Mouse (Mus musculus) kidney, adult 2 months (tissue): ENCODE results near the gene Amz1. TPM values are rescaled to one million over a fixed set of nuclear protein-coding genes. Genes with fewer than 3 reads are reported as not detected.

Experiments
- DNase-seq: peaks from one replicate; pipeline ENCODE4 v3.0.0; 2021
- H3K27ac ChIP-seq: fragments of 200-500 bp; 2 replicates; pipeline ENCODE4 v1.5.1; 2012; ENCODE audit warnings: low read depth, low read length, control low read depth, inconsistent platforms; ENCODE audit not compliant: insufficient read depth
- H3K27me3 ChIP-seq: fragments of 200-500 bp; replicated peaks from 2 replicates; pipeline ENCODE4 v1.6.1; 2012; ENCODE audit warnings: mild to moderate bottlenecking, moderate library complexity, low read length, inconsistent platforms; ENCODE audit not compliant: control insufficient read depth, insufficient read depth
- H3K36me3 ChIP-seq: fragments of 200-500 bp; 2 replicates; pipeline ENCODE4 v1.6.1; 2012; ENCODE audit warnings: mild to moderate bottlenecking, moderate library complexity, low read length, inconsistent platforms; ENCODE audit not compliant: control insufficient read depth, insufficient read depth
- H3K4me1 ChIP-seq: fragments of 200-500 bp; 2 replicates; pipeline ENCODE4 v1.6.1; 2011; ENCODE audit warnings: low read length; ENCODE audit not compliant: control insufficient read depth, insufficient read depth
- H3K4me3 ChIP-seq: fragments of 200-500 bp; 2 replicates; pipeline ENCODE4 v1.5.1; 2011; ENCODE audit warnings: mild to moderate bottlenecking, low read depth, low read length, control low read depth; ENCODE audit not compliant: insufficient read depth
- CTCF ChIP-seq: fragments of 200-500 bp; conservative IDR thresholded peaks from 2 replicates; pipeline ENCODE4 v1.5.1; 2011; ENCODE audit warnings: low read depth, mild to moderate bottlenecking, control low read depth, low read length, moderate library complexity, mixed read lengths; ENCODE audit not compliant: insufficient read depth, insufficient read length
- POLR2A ChIP-seq: fragments of 200-500 bp; IDR thresholded peaks from one replicate; pipeline ENCODE4 v1.6.1; 2011; ENCODE audit warnings: low read depth, low read length, control low read depth
- WGBS: fragments of 180-500 bp; shearing (Covaris S2); methylation state at CpG from one replicate; pipeline ENCODE4 v1.1.7; 2018; 5-methylcytosine and 5-hydroxymethylcytosine counted together
- polyA plus RNA-seq: library from polyadenylated mRNA; depleted of rRNA; stranded (reverse); fragments of >200 nt; gene quantifications from 2 replicates; pipeline ENCODE4 v1.2.3, GENCODE M21; 2012

Amz1 gene
- polyA plus RNA-seq, 1 experiment, result 3.9 TPM

DNA sequence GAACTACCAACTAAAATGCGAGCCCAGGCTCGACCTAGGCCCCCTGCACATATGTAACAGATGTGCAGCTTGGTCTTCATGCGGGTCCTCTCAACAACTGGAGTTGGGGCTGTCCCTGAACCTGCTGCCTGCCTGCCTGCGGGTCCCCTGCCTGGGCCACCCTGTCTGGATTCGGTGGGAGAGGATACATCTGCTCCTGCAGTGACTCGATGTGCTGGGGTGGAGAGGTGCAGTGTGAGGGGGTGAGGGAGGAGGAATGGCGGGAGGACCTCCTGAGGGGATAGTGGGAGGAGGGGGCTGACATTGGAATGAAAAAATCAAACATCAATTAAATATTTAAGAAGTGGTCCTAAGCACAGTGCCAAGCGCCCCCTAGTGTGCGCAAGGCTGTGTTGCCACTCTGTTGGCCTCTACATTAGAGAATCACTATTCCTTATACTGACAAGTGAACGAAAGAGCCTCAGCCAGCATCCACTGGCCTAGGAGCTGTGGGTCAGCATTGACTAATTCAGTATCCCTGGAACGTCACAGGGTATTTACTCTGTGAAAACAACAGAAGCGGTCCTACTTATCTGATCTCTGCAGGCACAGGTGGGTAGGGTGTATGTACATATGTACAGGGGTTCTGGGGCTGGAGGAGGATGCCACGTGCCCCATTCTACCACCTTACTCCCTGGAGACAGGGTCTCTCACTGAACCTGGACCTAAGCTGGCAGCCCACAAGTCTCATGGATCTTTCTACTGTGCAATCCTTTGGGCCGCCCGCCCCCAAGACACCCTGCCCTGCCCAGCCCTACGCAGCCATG is 39.4 kb upstream of the Amz1 start:
- TF ChIP-seq POLR2A, result no peak
- TF ChIP-seq CTCF, result peak; percentile 78
- 69% methylated on average over 16 of the region's 16 CpGs for WGBS
- H3K4me3 ChIP-seq, result no peak overlapping the region
- no peak overlapping the region for H3K27ac ChIP-seq
- H3K4me1 ChIP-seq, result no peaks in the 10 kb centered on the region
- H3K27me3 ChIP-seq, result no peaks in the 10 kb centered on the region
- peak; percentile 40 for DNase-seq
- no peaks in the 10 kb centered on the region for H3K36me3 ChIP-seq

DNA sequence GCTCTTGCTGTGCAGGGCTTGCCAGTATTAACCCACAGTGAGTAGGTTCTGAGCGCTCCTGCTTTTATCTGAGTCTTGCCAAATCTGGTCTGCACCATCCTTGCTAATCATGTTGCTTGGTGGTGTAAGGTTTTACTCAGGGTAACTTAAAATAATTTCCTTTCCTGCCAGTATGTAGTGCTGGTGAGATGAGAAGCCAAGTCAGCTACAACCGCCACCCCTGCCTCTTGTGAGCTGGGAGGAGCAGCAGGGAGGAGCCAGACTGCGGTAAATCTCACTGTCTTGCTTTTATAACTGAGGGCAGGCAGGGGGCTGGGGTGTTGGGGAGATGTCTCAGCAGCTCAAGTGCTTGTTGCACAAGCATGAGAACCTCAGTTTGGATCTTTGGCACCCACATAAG is 35.5 kb upstream of the Amz1 start:
- H3K27ac ChIP-seq, result no peak overlapping the region
- no peak overlapping the region for H3K4me3 ChIP-seq
- TF ChIP-seq CTCF (no peak), POLR2A (no peak)
- WGBS, result 80% methylated on average over 3 of the region's 3 CpGs
- DNase-seq, result no peak
- peaks cover 2% of the 10 kb centered on the region; the same call in 1 of the 2 replicates for H3K36me3 ChIP-seq
- no peaks in the 10 kb centered on the region for H3K4me1 ChIP-seq
- no peaks in the 10 kb centered on the region for H3K27me3 ChIP-seq

DNA sequence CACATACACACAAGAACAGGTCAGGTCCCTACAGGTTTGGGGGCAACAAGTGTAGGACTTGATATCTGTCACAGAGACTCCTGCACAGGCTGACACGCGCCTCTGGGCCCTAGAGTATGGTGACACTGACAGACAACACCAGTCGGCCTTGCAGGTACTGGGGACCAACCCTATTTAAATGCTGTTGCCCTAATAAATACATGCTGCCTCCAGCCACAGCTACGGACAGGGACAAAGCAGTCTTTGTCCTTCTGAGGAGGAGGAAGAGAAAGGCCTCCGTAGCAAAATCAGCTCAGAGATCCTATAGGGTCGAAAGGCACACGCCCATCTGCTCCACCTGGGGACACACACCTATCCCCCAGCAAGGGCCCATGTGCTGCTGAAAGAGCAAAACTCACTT is 27.9 kb upstream of the Amz1 start:
- Histone ChIP-seq H3K27ac (no peak overlapping the region), H3K4me1 (peaks cover 7% of the 10 kb centered on the region; the same call in 1 of the 2 replicates), H3K4me3 (no peak overlapping the region), H3K27me3 (no peaks in the 10 kb centered on the region), H3K36me3 (no peaks in the 10 kb centered on the region; the same call in 1 of the 2 replicates)
- TF ChIP-seq CTCF (no peak), POLR2A (no peak)
- DNase-seq, result no peak
- WGBS, result 92% methylated on average over 7 of the region's 7 CpGs

DNA sequence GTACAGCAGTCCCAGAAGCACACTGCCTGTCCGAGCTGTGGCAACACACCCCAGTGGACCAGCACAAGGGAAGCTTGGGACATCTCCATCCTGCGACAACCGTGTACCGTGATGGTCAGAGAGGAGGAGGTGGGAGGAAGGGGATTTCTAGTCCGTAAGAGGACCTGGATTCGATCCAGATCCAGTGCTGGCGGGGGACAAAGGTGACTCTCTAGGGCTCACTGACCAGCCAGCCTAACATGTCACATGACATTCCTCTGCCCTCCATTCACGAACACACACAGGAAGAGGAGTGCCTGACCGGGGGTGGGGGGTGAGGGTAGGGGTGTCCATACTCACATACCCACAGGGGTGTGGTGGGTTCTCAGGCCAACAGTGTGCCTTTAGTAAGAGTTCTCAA is 24.2 kb upstream of the Amz1 start:
- TF ChIP-seq POLR2A, result no peak
- TF ChIP-seq CTCF, result no peak
- Histone ChIP-seq H3K27me3 (no peaks in the 10 kb centered on the region), H3K4me3 (no peak overlapping the region), H3K27ac (no peak overlapping the region), H3K36me3 (no peaks in the 10 kb centered on the region), H3K4me1 (peaks cover 12% of the 10 kb centered on the region; the same call in 1 of the 2 replicates)
- DNase-seq, result peak; percentile 81
- WGBS, result 41% methylated on average over 9 of the region's 9 CpGs

DNA sequence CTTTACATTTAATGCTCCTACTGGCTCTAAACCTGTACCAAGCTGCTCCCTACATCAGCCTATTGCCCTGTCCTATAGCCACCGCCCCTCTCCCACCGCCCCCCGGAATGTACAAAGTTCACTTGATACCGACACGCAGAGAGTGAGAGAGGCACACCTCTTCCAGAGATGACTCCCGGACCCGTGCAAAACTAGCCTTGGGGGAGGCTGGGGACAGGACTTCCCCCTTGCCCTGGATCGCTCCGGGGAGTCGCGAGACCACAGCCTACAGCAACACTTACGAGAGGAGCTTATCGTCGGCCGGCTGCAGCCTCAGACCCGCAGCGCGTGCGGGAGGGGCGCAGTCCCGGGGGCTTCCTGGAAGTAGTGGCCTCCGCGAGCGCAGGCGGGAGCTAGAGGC is 22.3 kb upstream of the Amz1 start:
- H3K27ac ChIP-seq, result peak overlapping the region; percentile 43; the same call in 1 of the 2 replicates

DNA sequence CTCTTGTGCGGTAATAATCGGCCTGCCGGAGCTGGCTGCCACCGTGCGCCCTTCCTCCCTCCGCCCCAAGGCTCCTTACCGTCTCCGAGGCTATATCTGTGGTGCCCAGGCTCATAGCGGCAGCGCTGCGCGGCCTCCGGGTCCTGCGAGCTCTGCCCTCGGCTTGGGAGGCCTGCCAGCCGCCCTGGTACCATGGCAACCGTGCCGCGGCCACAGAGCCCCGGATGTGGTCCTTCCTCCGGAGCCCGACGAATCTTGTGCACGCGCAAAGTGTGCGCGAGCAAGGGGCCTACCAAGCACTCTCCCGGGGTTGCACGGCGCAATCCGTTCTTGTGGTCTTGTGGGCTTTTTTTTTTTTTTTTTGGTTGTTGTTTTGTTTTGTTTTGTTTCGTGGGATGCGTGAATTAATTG is 21.8 kb upstream of the Amz1 start, which contains the start of gene Iqce:
TSS of gene Iqce (minus strand) at position 276 of the 411 bp plus-strand sequence.
- peak within 1 kb of the TSS; percentile 43; the same call in 1 of the 2 replicates for H3K27ac ChIP-seq
- under 1% methylated on average over 33 of the region's 33 CpGs for WGBS

More for the DNA sequence above, 22.3 kb upstream of the Amz1 start:
- H3K4me3 ChIP-seq, result peak overlapping the region; percentile 95
- DNase-seq, result no peak
- H3K27me3 ChIP-seq, result no peaks in the 10 kb centered on the region
- TF ChIP-seq POLR2A, result no peak
- no peak for TF ChIP-seq CTCF
- no peaks in the 10 kb centered on the region for H3K36me3 ChIP-seq
- under 1% methylated on average over 25 of the region's 25 CpGs for WGBS
- peaks cover 16% of the 10 kb centered on the region for H3K4me1 ChIP-seq

DNA sequence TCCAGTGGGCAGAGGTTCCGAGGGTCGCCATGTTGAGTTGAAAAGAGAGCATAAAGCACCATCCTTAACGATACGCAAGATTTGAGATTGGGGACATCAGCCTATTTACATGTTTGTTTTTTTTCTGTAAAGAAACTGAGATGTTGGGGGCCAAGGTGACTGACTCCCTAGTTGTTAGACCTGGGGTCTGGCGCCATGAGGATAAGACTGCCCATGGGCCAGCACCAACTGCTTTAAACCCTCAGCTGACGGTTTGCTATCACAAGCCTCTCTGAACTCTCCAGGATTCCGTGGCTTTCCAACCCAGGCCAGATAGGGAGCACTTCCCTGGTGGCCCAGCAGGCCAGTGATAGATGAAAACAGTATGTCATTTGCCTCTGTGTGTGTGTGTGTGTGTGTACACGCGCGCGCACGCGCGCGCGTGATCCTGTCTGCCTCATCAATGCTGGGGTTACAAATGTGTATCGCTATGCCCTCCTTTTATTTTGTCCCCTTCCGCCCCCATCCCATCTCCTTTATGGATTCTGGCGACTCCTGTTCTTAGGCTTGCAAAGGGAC is 21.2 kb upstream of the Amz1 start:
- Histone ChIP-seq H3K27me3 (no peaks in the 10 kb centered on the region), H3K4me3 (peak overlapping the region; percentile 95; the same call in 1 of the 2 replicates), H3K27ac (0 out of 2 replicates have a peak overlapping the region, but pooled peaks have one; percentile 18), H3K4me1 (peaks cover 16% of the 10 kb centered on the region), H3K36me3 (no peaks in the 10 kb centered on the region)
- peak; percentile 2 for DNase-seq
- TF ChIP-seq POLR2A, result no peak
- TF ChIP-seq CTCF, result no peak
- 80% methylated on average over 19 of the region's 19 CpGs for WGBS

More for the DNA sequence above, 21.8 kb upstream of the Amz1 start, which contains the start of gene Iqce:
- Histone ChIP-seq H3K27me3 (no peaks in the 10 kb centered on the region), H3K4me1 (peaks cover 16% of the 10 kb centered on the region), H3K4me3 (peak within 1 kb of the TSS; percentile 95), H3K36me3 (no peaks in the 10 kb centered on the region)
- peak; percentile 97 for DNase-seq
- TF ChIP-seq CTCF (no peak), POLR2A (no peak)
